Mouse (Mus musculus): ENCODE data around the gene Cpt1b.

GRCm38 (mm10) chr15:89374801-89375534 is 50.7 kb downstream of the Cpt1b start:
- TF ChIP-seq POLR2A (IDR thresholded peaks at IDR 0.05; ENCODE audit: low read depth, low read length) (no peak), CTCF (IDR thresholded peaks at IDR 0.05; ENCODE audit: extremely low read depth, insufficient read length, insufficient replicate concordance, low read depth, low read length) (no peak)
